Mouse (Mus musculus) midbrain, postnatal 0 days (tissue): ENCODE results near the gene Ccnl2. TPM values are rescaled to one million over a fixed set of nuclear protein-coding genes. Genes with fewer than 3 reads are reported as not detected.

Experiments used
- ATAC-seq: fragments of 200-750 bp; cut with Nextera tagmentation; 2 replicates; pipeline ENCODE4 v1.8.0; 2017; ENCODE audit warnings: moderate number of reproducible peaks, mild to moderate bottlenecking, moderate TSS enrichment, moderate library complexity; ENCODE audit not compliant: low FRiP score
- DNase-seq: peaks from one replicate; pipeline ENCODE4 v3.0.0-alpha.2; 2015; ENCODE audit warnings: low spot score
- H3K27ac ChIP-seq: fragments of 300-500 bp; sonication (generic); 2 replicates; pipeline ENCODE4 v1.5.1; 2014; ENCODE audit warnings: low read depth, mild to moderate bottlenecking, low read length, mixed read lengths
- H3K27me3 ChIP-seq: fragments of 300-500 bp; sonication (generic); 2 replicates; pipeline ENCODE4 v1.6.1; 2014; ENCODE audit warnings: low read length, control low read depth, mixed read lengths; ENCODE audit not compliant: insufficient read depth
- H3K36me3 ChIP-seq: fragments of 300-500 bp; sonication (generic); 2 replicates; pipeline ENCODE4 v1.6.1; 2014; ENCODE audit warnings: low read length, control low read depth, mixed read lengths; ENCODE audit not compliant: insufficient read depth
- H3K4me1 ChIP-seq: fragments of 300-500 bp; sonication (generic); 2 replicates; pipeline ENCODE4 v1.6.1; 2014; ENCODE audit warnings: mild to moderate bottlenecking, control low read depth, antibody characterized with exemption, low read length, mixed read lengths; ENCODE audit not compliant: insufficient read depth
- H3K4me2 ChIP-seq: fragments of 300-500 bp; sonication (generic); 2 replicates; pipeline ENCODE4 v1.6.1; 2014; ENCODE audit warnings: low read depth, mild to moderate bottlenecking, low read length, mixed read lengths; ENCODE audit not compliant: poor library complexity, severe bottlenecking
- H3K4me3 ChIP-seq: fragments of 300-500 bp; sonication (generic); 2 replicates; pipeline ENCODE4 v1.5.1; 2014; ENCODE audit warnings: low read depth, mild to moderate bottlenecking, low read length, moderate library complexity
- H3K9ac ChIP-seq: fragments of 300-500 bp; sonication (generic); replicated peaks from 2 replicates; pipeline ENCODE4 v1.6.1; 2014; ENCODE audit warnings: mild to moderate bottlenecking, low read length, moderate library complexity, mixed read lengths; ENCODE audit not compliant: poor library complexity, severe bottlenecking
- H3K9me3 ChIP-seq: fragments of 300-500 bp; sonication (generic); 2 replicates; pipeline ENCODE4 v1.6.1; 2016; ENCODE audit warnings: low read length, control low read depth
- CTCF ChIP-seq: IDR thresholded peaks from 2 replicates; pipeline ENCODE4 v1.5.1; 2016; ENCODE audit warnings: antibody characterized with exemption, mild to moderate bottlenecking
- WGBS: fragments of 180-500 bp; shearing (Covaris S2); extraction: QIAGEN DNeasy Blood & Tissue Kit; methylation state at CpG from one replicate; pipeline ENCODE4 v1.1.7; 2014; 5-methylcytosine and 5-hydroxymethylcytosine counted together
- polyA plus RNA-seq: library from polyadenylated mRNA; unstranded; fragments of >200 nt; fragmentation: Nextera tagmentation; extraction: Ambion mirVana; gene quantifications from 2 replicates; pipeline ENCODE4 v1.2.1, GENCODE M21; 2015
- total RNA-seq: library from RNA; depleted of rRNA; stranded (reverse); fragments of >200 nt; gene quantifications from 2 replicates; pipeline ENCODE4 v1.2.3, GENCODE M21; 2014

Ccnl2 gene
- total and polyA plus RNA-seq, 2 experiments from 2014 or later = 66.3 to 88.8 TPM

GRCm38 (mm10) chr4:155773335-155774078, 38.8 kb upstream of the Ccnl2 start:
- WGBS = 40% methylated on average over 5 of the region's 5 CpGs
- H3K4me3 ChIP-seq = peak overlapping the region; percentile 36
- H3K4me2 ChIP-seq = peak overlapping the region; percentile 76
- H3K9me3 ChIP-seq = no peaks in the 10 kb centered on the region
- no peak for ATAC-seq
- H3K9ac ChIP-seq = peak overlapping the region; percentile 55
- no peak overlapping the region for H3K27ac ChIP-seq
- TF ChIP-seq CTCF = no peak
- H3K4me1 ChIP-seq = peaks cover 4% of the 10 kb centered on the region; the same call in 1 of the 2 replicates
- H3K36me3 ChIP-seq = no peaks in the 10 kb centered on the region
- DNase-seq = no peak
- H3K27me3 ChIP-seq = no peaks in the 10 kb centered on the region

- peak; percentile 89 for DNase-seq
- no peak for TF ChIP-seq CTCF
- Histone ChIP-seq H3K9ac (peak within 1 kb of the TSS; percentile 55), H3K9me3 (no peaks in the 10 kb centered on the region), H3K4me1 (peaks cover 4% of the 10 kb centered on the region; the same call in 1 of the 2 replicates), H3K27me3 (no peaks in the 10 kb centered on the region), H3K4me2 (peak within 1 kb of the TSS; percentile 76), H3K27ac (peak within 1 kb of the TSS; percentile 77), H3K36me3 (no peaks in the 10 kb centered on the region), H3K4me3 (peak within 1 kb of the TSS; percentile 36)
- peak; percentile 83 for ATAC-seq
- 2% methylated on average over 34 of the region's 35 CpGs for whole genome bisulfite sequencing
Measured at GRCm38 (mm10) chr4:155774280-155774754, 38.0 kb upstream of the Ccnl2 start, which contains the start of gene Vwa1. Vwa1 (minus strand) TSS chr4:155774698.

DNA sequence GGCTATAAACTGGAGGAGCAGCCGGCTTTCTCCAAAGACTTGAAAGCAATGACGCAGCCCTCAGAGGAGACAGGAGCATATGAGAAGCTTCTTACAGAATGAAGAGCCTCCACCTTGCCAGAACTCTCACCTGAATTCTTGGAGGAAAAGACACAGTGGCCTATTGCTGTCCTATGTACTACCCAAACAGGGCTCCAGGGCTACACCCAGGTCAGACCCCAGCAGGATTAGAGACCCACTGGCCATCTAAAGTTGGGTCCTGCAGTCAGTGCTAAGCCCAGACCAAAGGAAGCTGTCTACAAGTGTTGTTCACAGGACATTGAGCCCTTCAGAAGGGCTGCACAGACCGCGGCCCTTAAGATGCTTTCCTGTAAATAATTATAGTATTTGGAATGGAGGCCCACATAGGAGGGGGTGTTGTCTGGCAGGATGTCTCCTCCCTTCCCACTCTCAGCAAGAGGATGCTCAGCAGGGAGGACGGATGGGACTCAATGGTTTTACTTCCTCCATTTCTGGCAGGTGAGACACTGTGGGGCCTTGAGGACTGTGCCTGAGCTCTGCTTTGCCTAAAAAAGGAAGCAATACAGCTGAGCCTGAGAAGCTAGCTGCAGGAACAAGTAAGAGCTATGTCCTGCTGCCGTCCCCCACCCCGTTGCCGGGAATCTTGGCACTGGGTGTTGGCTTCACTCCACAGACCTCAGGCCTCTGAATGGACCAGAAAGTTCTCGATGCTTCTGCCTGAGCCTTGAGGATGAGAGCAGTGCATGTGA, 37.1 kb upstream of the Ccnl2 start:
- Histone ChIP-seq H3K9ac (peak overlapping the region; percentile 55), H3K4me2 (peak overlapping the region; percentile 76), H3K9me3 (no peaks in the 10 kb centered on the region), H3K36me3 (no peaks in the 10 kb centered on the region), H3K27me3 (no peaks in the 10 kb centered on the region), H3K4me3 (peak overlapping the region; percentile 36), H3K4me1 (peaks cover 4% of the 10 kb centered on the region; the same call in 1 of the 2 replicates), H3K27ac (peak overlapping the region; percentile 77)
- DNase-seq = no peak
- no peak for TF ChIP-seq CTCF
- 57% methylated on average over 9 of the region's 9 CpGs for WGBS
- no peak for ATAC-seq

DNA sequence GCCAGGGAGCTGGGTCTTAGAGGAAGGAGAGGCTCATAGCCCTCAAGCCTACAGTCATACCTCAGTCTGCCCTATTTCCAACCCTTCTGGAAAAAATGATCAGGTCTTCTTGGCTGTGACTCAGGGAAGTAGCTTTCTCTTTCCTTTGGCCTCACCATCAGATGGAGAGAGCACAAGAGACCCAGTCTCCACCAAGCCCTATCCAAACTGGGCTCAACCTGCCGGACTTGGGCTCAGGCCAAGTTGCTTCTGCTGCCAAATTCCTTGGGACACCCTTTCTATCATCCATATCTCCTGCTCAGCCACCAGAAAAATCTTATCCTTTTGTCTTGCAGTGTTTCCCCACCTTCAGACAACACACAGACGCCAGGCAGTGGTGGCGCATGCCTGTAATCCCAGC, 36.4 kb upstream of the Ccnl2 start:
- Histone ChIP-seq H3K4me2 (no peak overlapping the region), H3K27me3 (no peaks in the 10 kb centered on the region), H3K9ac (no peak overlapping the region), H3K4me1 (peaks cover 4% of the 10 kb centered on the region; the same call in 1 of the 2 replicates), H3K4me3 (no peak overlapping the region), H3K27ac (peak overlapping the region; percentile 77; the same call in 1 of the 2 replicates), H3K36me3 (no peaks in the 10 kb centered on the region), H3K9me3 (no peaks in the 10 kb centered on the region)
- no peak for DNase-seq
- no peak for TF ChIP-seq CTCF
- WGBS = 81% methylated on average over 3 of the region's 3 CpGs
- no peak for ATAC-seq

DNA sequence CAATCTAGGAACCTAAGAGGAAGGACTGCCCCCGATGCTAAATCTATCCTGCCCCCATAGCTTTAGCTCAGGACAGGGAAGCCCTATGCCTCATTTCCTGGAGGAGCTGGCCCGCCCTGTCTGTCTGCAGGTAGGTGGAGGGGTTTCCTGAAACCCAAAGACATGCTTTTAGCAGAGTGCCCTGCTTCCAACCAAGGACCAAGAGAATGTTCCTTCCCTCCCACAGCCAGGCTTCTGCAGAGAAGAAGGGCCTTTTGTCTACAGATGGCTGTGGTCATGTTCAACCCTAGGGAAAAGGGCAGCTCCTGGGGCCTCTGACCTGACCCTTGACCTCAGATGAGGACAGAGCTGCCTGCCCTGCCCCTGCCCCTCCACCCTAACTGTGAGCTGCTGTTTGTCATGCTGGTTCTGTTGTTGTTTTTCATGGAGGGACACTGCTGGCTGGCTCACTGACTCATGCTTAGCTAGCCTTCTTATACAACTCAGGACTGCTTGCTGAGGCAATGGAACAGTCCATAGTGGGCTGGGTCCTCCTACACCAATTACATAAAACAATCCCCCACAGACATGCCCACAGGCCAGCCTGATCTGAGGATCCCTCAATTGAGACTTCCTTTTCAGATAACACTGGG, 35.5 kb upstream of the Ccnl2 start:
- H3K4me2 ChIP-seq = no peak overlapping the region
- H3K27me3 ChIP-seq = no peaks in the 10 kb centered on the region
- ATAC-seq (no peak), DNase-seq (no peak)
- H3K27ac ChIP-seq = no peak overlapping the region
- peaks cover 4% of the 10 kb centered on the region; the same call in 1 of the 2 replicates for H3K4me1 ChIP-seq
- 40% methylated on average over 2 of the region's 2 CpGs for WGBS
- H3K4me3 ChIP-seq = no peak overlapping the region
- H3K9me3 ChIP-seq = no peaks in the 10 kb centered on the region
- no peak for TF ChIP-seq CTCF
- no peak overlapping the region; the same call in 1 of the 2 replicates for H3K9ac ChIP-seq
- no peaks in the 10 kb centered on the region for H3K36me3 ChIP-seq
